Mouse (Mus musculus) limb, embryonic 10.5 days (tissue): ENCODE results near the gene Psmd13. TPM values are rescaled to one million over a fixed set of nuclear protein-coding genes. Genes with fewer than 3 reads are reported as not detected.

ENCODE experiments used
- DNase-seq: peaks from one replicate; pipeline ENCODE4 v3.0.0-alpha.2; 2017; ENCODE audit warnings: low spot score
- H3K27ac ChIP-seq: fragments of 300-500 bp; sonication (generic); 2 replicates; pipeline ENCODE4 v1.5.1; 2016; ENCODE audit warnings: mild to moderate bottlenecking
- H3K27me3 ChIP-seq: fragments of 300-500 bp; sonication (generic); 2 replicates; pipeline ENCODE4 v1.6.1; 2016; ENCODE audit warnings: low read depth, mild to moderate bottlenecking; ENCODE audit not compliant: poor library complexity, severe bottlenecking
- H3K36me3 ChIP-seq: fragments of 300-500 bp; sonication (generic); 2 replicates; pipeline ENCODE4 v1.6.1; 2016; ENCODE audit warnings: mild to moderate bottlenecking, moderate library complexity
- H3K4me1 ChIP-seq: fragments of 300-500 bp; sonication (generic); 2 replicates; pipeline ENCODE4 v1.6.1; 2016
- H3K4me3 ChIP-seq: fragments of 300-500 bp; sonication (generic); 2 replicates; pipeline ENCODE4 v1.5.1; 2016; ENCODE audit warnings: mild to moderate bottlenecking, moderate library complexity
- H3K9me3 ChIP-seq: fragments of 300-500 bp; sonication (generic); replicated peaks from 2 replicates; pipeline ENCODE4 v1.6.1; 2016; ENCODE audit warnings: mild to moderate bottlenecking
- WGBS: fragments of 180-500 bp; shearing (Covaris S2); methylation state at CpG from one replicate; pipeline ENCODE4 v1.1.7; 2016; 5-methylcytosine and 5-hydroxymethylcytosine counted together
- polyA plus RNA-seq: library from polyadenylated mRNA; unstranded; fragments of >200 nt; fragmentation: Nextera tagmentation; extraction: Ambion mirVana; gene quantifications from 2 replicates; pipeline ENCODE4 v1.2.1, GENCODE M21; 2016

Gene Psmd13
- polyA plus RNA-seq, 1 experiment from 2014 or later = 364 TPM

DNA sequence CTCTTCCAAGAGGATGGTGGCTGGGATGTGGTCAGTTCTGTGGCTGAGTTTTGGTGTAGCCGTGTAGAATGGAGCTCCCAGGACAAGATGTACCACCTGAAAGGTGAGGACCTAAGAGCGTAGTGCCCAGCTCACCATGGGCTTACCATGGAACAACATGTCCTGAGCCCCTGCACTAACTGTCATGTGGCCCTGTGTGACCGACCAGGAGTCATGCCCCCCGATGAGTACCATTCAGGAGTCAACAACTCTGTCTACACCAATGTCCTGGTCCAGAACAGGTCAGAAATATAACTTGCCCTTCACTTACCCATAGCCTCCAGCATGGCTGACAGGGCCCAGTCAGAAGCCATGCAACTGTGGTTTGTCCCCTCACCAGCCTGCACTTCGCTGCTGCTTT, 63.5 kb downstream of the Psmd13 start:
- DNase-seq = no peak
- WGBS = 96% methylated on average over 5 of the region's 5 CpGs
- Histone ChIP-seq H3K4me1 (peaks cover 42% of the 10 kb centered on the region), H3K27ac (no peak overlapping the region), H3K36me3 (peaks cover 56% of the 10 kb centered on the region), H3K4me3 (no peak overlapping the region), H3K9me3 (no peaks in the 10 kb centered on the region), H3K27me3 (no peaks in the 10 kb centered on the region)

DNA sequence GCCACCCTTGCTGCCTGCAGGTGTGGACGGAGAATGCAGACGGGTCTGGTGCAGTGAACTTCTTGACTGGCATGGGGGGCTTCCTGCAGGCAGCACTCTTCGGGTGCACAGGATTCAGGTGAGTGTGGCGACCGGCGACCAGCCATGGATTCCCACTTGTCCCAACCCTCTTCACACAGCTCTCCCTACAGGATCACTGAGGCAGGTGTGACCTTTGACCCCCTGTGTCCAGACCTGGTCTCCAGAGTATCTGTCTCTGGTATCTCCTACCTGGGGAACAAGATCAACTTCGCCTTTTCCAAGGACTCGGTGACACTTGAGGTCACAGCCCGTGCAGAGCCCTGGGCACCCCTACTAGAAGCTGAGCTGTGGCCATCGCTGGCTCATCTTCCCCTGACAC, 64.5 kb downstream of the Psmd13 start:
- H3K27me3 ChIP-seq = no peaks in the 10 kb centered on the region
- no peaks in the 10 kb centered on the region for H3K9me3 ChIP-seq
- no peak for DNase-seq
- peaks cover 42% of the 10 kb centered on the region for H3K4me1 ChIP-seq
- WGBS = 88% methylated on average over 10 of the region's 10 CpGs
- no peak overlapping the region for H3K27ac ChIP-seq
- H3K36me3 ChIP-seq = peaks cover 61% of the 10 kb centered on the region
- H3K4me3 ChIP-seq = no peak overlapping the region

DNA sequence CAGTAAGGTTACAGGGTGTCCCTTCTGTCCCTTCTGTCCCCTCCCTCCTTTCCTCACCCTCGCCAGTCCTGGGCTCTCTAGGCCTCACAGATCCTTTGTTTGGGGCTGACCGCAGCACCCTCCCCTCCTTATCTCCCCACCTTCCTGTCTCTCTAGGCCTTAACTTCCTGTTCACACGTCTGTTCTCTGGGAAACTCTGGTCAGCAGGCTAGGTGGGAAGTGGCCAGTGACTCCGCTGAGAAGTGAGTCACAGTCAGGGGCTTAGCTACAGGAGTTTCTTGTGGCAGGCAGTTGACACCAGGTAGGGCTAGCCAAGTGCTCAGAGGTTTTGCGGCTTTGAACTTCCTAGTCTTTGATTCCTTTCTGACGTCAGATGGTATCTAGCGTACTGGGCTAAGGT, 65.2 kb downstream of the Psmd13 start:
- peak overlapping the region; percentile 22; the same call in 1 of the 2 replicates for H3K27ac ChIP-seq
- WGBS = 61% methylated on average over 7 of the region's 7 CpGs
- H3K4me1 ChIP-seq = peaks cover 44% of the 10 kb centered on the region
- no peak overlapping the region for H3K4me3 ChIP-seq
- peaks cover 61% of the 10 kb centered on the region for H3K36me3 ChIP-seq
- DNase-seq = no peak
- no peaks in the 10 kb centered on the region for H3K9me3 ChIP-seq
- no peaks in the 10 kb centered on the region for H3K27me3 ChIP-seq

DNA sequence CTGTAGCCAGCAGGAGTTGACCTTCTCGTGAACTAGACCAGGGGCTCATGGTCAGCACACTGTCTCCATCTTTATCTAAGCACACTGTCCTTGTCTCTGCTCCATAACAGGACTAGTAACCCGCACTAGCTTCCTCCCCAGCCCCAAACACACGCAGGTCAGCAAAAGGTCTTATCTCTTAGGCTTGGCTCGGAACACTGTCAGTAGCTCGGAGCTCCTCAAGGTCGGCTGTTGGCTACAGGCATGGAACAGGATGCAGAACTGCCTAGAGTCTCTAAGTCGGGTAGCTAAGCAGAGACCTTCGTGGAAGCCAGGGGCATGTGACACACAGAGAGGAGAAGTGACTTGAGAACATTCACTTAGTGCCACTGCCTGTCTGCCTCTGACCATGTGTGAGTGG, 66.4 kb downstream of the Psmd13 start:
- DNase-seq = no peak
- Histone ChIP-seq H3K4me3 (no peak overlapping the region), H3K9me3 (no peaks in the 10 kb centered on the region), H3K27me3 (no peaks in the 10 kb centered on the region), H3K4me1 (peaks cover 45% of the 10 kb centered on the region), H3K27ac (no peak overlapping the region), H3K36me3 (peaks cover 72% of the 10 kb centered on the region)
- WGBS = 87% methylated on average over 8 of the region's 8 CpGs

Other genes with a start within 250 kb of the Psmd13 start
- gene Olfr53, start 235.5 kb upstream of the Psmd13 start, polyA plus RNA-seq = not detected in 2 replicates
- gene Olfr539, start 222.0 kb upstream of the Psmd13 start, polyA plus RNA-seq = not detected in 2 replicates
- gene Olfr45, start 200.0 kb upstream of the Psmd13 start, polyA plus RNA-seq = 0.03 TPM in 1 of 2 replicates, not detected in the other
- gene Olfr541, start 184.7 kb upstream of the Psmd13 start, polyA plus RNA-seq = not detected in 2 replicates
- gene Cyp2e1, start 118.2 kb upstream of the Psmd13 start, polyA plus RNA-seq = 0.09 TPM in 2 replicates
- gene Syce1, start 94.1 kb upstream of the Psmd13 start, polyA plus RNA-seq = 0.10 and 0.23 TPM in 2 replicates
- 2.1 and 2.2 TPM in 2 replicates for gene Zfp941, start 59.8 kb upstream of the Psmd13 start, polyA plus RNA-seq
- 0.75 and 0.95 TPM in 2 replicates for gene Urah, start 47.0 kb upstream of the Psmd13 start, polyA plus RNA-seq
- not detected in 2 replicates for gene Scgb1c1, start 36.4 kb upstream of the Psmd13 start, polyA plus RNA-seq
- not detected in 2 replicates for gene Odf3, start 34.2 kb upstream of the Psmd13 start, polyA plus RNA-seq
- not detected in 2 replicates for gene Gm45785, start 25.6 kb upstream of the Psmd13 start, polyA plus RNA-seq
- 45.2 and 54.2 TPM in 2 replicates for gene Ric8a, start 25.0 kb upstream of the Psmd13 start, polyA plus RNA-seq
- gene Bet1l, start 24.4 kb upstream of the Psmd13 start, polyA plus RNA-seq = 23.0 and 26.1 TPM in 2 replicates
- gene Sirt3, start 341 bp downstream of the Psmd13 start, polyA plus RNA-seq = 25.4 and 27.6 TPM in 2 replicates
- gene Cox8b, start 18.5 kb downstream of the Psmd13 start, polyA plus RNA-seq = 0.49 TPM in 1 of 2 replicates, not detected in the other
- gene Nlrp6, start 38.9 kb downstream of the Psmd13 start, polyA plus RNA-seq = 0.06 and 0.26 TPM in 2 replicates
- gene Pgghg, start 59.4 kb downstream of the Psmd13 start, polyA plus RNA-seq = 11.4 and 15.4 TPM in 2 replicates
- gene Ifitm5, start 68.3 kb downstream of the Psmd13 start, polyA plus RNA-seq = 4.2 and 5.9 TPM in 2 replicates
- not detected in 2 replicates for gene Gm45717, start 74.0 kb downstream of the Psmd13 start, polyA plus RNA-seq
- 904 and 922 TPM in 2 replicates for gene Ifitm2, start 74.0 kb downstream of the Psmd13 start, polyA plus RNA-seq
- 27.9 and 43.1 TPM in 2 replicates for gene Ifitm1, start 85.3 kb downstream of the Psmd13 start, polyA plus RNA-seq
- gene Ifitm3, start 128.8 kb downstream of the Psmd13 start, polyA plus RNA-seq = 54.0 and 56.4 TPM in 2 replicates
- gene Ifitm6, start 136.0 kb downstream of the Psmd13 start, polyA plus RNA-seq = 0.31 TPM in 1 of 2 replicates, not detected in the other
- gene Gm17387, start 147.2 kb downstream of the Psmd13 start, polyA plus RNA-seq = not detected in 2 replicates
- 26.2 and 30.7 TPM in 2 replicates for gene B4galnt4, start 179.1 kb downstream of the Psmd13 start, polyA plus RNA-seq
- 6.0 and 8.2 TPM in 2 replicates for gene Pkp3, start 196.2 kb downstream of the Psmd13 start, polyA plus RNA-seq
- 2.3 TPM in 2 replicates for gene Sigirr, start 218.6 kb downstream of the Psmd13 start, polyA plus RNA-seq
- gene Ano9, start 235.8 kb downstream of the Psmd13 start, polyA plus RNA-seq = 0.64 and 0.67 TPM in 2 replicates
- 85.6 and 95.2 TPM in 2 replicates for gene Ptdss2, start 240.4 kb downstream of the Psmd13 start, polyA plus RNA-seq